Mouse (Mus musculus): ENCODE measurements around the gene Lef1. TPM values are rescaled to one million over a fixed set of nuclear protein-coding genes. Genes with fewer than 3 reads are reported as not detected.

Lef1 gene
- polyA plus RNA-seq, 1 experiment from 2014 or later = 0.25 TPM

DNA sequence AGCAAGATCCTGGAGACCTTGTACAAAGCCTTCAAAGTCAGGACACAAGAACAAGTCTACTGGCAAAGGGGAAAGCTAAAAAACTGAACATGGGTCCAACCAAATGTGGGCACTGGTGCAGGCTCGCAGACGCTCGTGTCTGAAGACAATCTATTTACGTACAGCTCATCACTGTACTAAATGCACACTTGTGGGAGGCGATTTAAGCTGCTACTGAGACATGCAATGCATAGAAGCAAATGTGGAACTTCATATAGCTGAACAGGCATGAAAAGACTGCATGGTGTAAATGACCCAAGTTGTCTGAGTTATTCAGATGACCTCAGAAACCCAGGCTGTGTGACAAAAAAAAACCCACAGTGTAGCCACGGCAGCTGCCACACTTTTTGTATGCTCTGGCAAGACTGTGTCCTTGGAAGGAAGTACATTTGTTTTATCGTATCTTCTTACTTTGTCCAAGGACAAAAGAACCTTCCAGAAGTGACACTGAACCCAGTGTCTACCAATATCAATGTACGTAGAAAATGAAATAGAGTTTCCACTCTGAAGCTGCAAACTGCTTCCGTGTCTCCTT, 149.2 kb downstream of the Lef1 start:
- no peaks in the 10 kb centered on the region for H3K27me3 ChIP-seq (replicated peaks; ENCODE audit: control insufficient read depth, insufficient read depth, low read length)
- H3K4me1 ChIP-seq (replicated peaks; ENCODE audit: control insufficient read depth, insufficient read depth, low read length) = no peaks in the 10 kb centered on the region
- no peak overlapping the region for H3K27ac ChIP-seq (ENCODE audit: low read depth, low read length)
- H3K9ac ChIP-seq (ENCODE audit: low read depth, low read length) = no peak overlapping the region
- TF ChIP-seq CTCF (IDR thresholded peaks at IDR 0.05; ENCODE audit: low read depth) = no peak
- 83% methylated on average over 9 of the region's 9 CpGs for WGBS
- no peak for ATAC-seq
- H3K4me2 ChIP-seq (replicated peaks; ENCODE audit: low read depth) = no peak overlapping the region
- H3K4me3 ChIP-seq (ENCODE audit: low read depth, low read length) = no peak overlapping the region
- H3K36me3 ChIP-seq (ENCODE audit: control insufficient read depth, insufficient read depth) = peaks cover 22% of the 10 kb centered on the region; the same call in 1 of the 2 replicates
- H3K9me3 ChIP-seq (ENCODE audit: control insufficient read depth) = no peaks in the 10 kb centered on the region

DNA sequence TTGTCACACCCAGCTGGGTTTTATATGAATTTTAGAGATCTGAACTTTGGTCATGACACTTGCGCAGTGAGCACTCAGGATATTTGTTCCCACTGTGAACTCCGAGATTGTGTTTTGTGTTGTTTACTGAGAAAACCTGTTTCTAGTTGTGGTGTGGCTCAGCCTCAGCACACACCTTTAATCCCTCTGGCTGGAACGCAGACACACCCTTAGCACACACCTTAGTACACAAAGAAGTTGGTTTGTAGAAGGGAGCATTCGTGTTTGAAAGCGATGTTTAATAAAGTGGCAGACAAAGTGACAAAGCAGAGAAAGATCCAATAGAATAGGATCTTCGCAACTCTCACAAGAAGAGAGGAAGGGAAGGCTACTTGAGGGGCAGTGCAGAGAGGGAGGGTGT, 150.1 kb downstream of the Lef1 start:
- no peak for ATAC-seq

DNA sequence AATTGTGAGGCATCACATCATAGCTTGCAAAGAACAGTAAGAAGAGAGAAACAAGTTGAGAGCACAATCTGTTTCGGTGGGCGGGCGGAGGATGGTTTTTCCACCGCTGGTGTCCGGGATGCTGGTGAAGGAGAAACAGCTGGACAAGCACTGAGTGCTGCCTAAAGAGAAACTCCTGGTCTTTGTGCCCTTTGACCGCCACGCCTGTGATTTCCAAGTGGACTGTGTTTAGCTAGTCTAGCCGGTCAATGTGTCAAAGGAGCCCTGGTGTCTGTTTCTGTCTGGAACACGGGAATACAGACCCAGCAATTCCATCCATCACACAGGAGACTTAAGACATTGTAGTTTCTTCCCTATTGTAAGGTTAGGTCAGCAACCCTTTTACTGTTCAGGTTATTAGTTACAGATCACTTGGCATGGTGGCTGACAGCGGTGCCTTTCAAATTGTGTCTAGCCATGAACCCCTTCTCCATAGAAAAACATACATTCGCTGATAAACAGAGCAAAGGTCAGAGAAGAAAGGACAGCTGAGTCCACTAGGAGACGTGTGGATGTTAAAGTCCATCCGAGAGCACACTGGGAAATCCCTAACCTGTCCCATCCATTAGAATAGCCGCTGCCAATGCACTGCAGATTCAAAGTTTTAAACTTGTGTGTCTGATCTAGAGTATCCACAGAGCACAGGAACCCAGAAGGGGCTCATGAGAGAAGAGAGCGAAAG, 153.7 kb downstream of the Lef1 start:
- H3K9me3 ChIP-seq (ENCODE audit: control insufficient read depth) = no peaks in the 10 kb centered on the region
- no peaks in the 10 kb centered on the region for H3K27me3 ChIP-seq (replicated peaks; ENCODE audit: control insufficient read depth, insufficient read depth, low read length)
- no peaks in the 10 kb centered on the region for H3K4me1 ChIP-seq (replicated peaks; ENCODE audit: control insufficient read depth, insufficient read depth, low read length)
- H3K36me3 ChIP-seq (ENCODE audit: control insufficient read depth, insufficient read depth) = peaks cover 24% of the 10 kb centered on the region; the same call in 1 of the 2 replicates
- H3K4me3 ChIP-seq (ENCODE audit: low read depth, low read length) = no peak overlapping the region
- no peak for TF ChIP-seq CTCF (IDR thresholded peaks at IDR 0.05; ENCODE audit: low read depth)
- no peak overlapping the region for H3K9ac ChIP-seq (ENCODE audit: low read depth, low read length)
- 37% methylated on average over 15 of the region's 15 CpGs for WGBS
- peak; percentile 89 for ATAC-seq
- peak overlapping the region; percentile 84 for H3K27ac ChIP-seq (ENCODE audit: low read depth, low read length)
- H3K4me2 ChIP-seq (replicated peaks; ENCODE audit: low read depth) = peak overlapping the region; percentile 21; the same call in 1 of the 2 replicates

More for the DNA sequence above, 150.1 kb downstream of the Lef1 start:
- Histone ChIP-seq H3K27ac (ENCODE audit: low read depth, low read length) (peak overlapping the region; percentile 50; the same call in 1 of the 2 replicates), H3K4me1 (replicated peaks; ENCODE audit: control insufficient read depth, insufficient read depth, low read length) (no peaks in the 10 kb centered on the region), H3K9ac (ENCODE audit: low read depth, low read length) (no peak overlapping the region), H3K36me3 (ENCODE audit: control insufficient read depth, insufficient read depth) (peaks cover 21% of the 10 kb centered on the region; the same call in 1 of the 2 replicates), H3K4me3 (ENCODE audit: low read depth, low read length) (no peak overlapping the region), H3K4me2 (replicated peaks; ENCODE audit: low read depth) (no peak overlapping the region), H3K9me3 (ENCODE audit: control insufficient read depth) (no peaks in the 10 kb centered on the region), H3K27me3 (replicated peaks; ENCODE audit: control insufficient read depth, insufficient read depth, low read length) (no peaks in the 10 kb centered on the region)
- no peak for TF ChIP-seq CTCF (IDR thresholded peaks at IDR 0.05; ENCODE audit: low read depth)
- 78% methylated on average over 6 of the region's 6 CpGs for WGBS

- peak overlapping the region; percentile 84 for H3K27ac ChIP-seq (ENCODE audit: low read depth, low read length)
- no peak overlapping the region for H3K4me2 ChIP-seq (replicated peaks; ENCODE audit: low read depth)
Measured at GRCm38 (mm10) chr3:131265516-131265915, 155.2 kb downstream of the Lef1 start.

GRCm38 (mm10) chr3:131266366-131267050, 156.2 kb downstream of the Lef1 start:
- H3K27ac ChIP-seq (ENCODE audit: low read depth, low read length) = no peak overlapping the region
- no peak for ATAC-seq
- H3K9me3 ChIP-seq (ENCODE audit: control insufficient read depth) = no peaks in the 10 kb centered on the region
- WGBS = 54% methylated on average over 3 of the region's 3 CpGs
- H3K4me3 ChIP-seq (ENCODE audit: low read depth, low read length) = no peak overlapping the region
- no peak for TF ChIP-seq CTCF (IDR thresholded peaks at IDR 0.05; ENCODE audit: low read depth)
- no peaks in the 10 kb centered on the region for H3K27me3 ChIP-seq (replicated peaks; ENCODE audit: control insufficient read depth, insufficient read depth, low read length)
- H3K36me3 ChIP-seq (ENCODE audit: control insufficient read depth, insufficient read depth) = peaks cover 18% of the 10 kb centered on the region; the same call in 1 of the 2 replicates
- H3K4me1 ChIP-seq (replicated peaks; ENCODE audit: control insufficient read depth, insufficient read depth, low read length) = no peaks in the 10 kb centered on the region
- H3K9ac ChIP-seq (ENCODE audit: low read depth, low read length) = no peak overlapping the region
- H3K4me2 ChIP-seq (replicated peaks; ENCODE audit: low read depth) = no peak overlapping the region

More at GRCm38 (mm10) chr3:131265516-131265915, 155.2 kb downstream of the Lef1 start:
- Histone ChIP-seq H3K27me3 (replicated peaks; ENCODE audit: control insufficient read depth, insufficient read depth, low read length) (no peaks in the 10 kb centered on the region), H3K9me3 (ENCODE audit: control insufficient read depth) (no peaks in the 10 kb centered on the region), H3K9ac (ENCODE audit: low read depth, low read length) (no peak overlapping the region), H3K4me1 (replicated peaks; ENCODE audit: control insufficient read depth, insufficient read depth, low read length) (no peaks in the 10 kb centered on the region), H3K4me3 (ENCODE audit: low read depth, low read length) (no peak overlapping the region), H3K36me3 (ENCODE audit: control insufficient read depth, insufficient read depth) (peaks cover 24% of the 10 kb centered on the region; the same call in 1 of the 2 replicates)
- ATAC-seq = no peak
- 66% methylated on average over 8 of the region's 8 CpGs for WGBS
- TF ChIP-seq CTCF (IDR thresholded peaks at IDR 0.05; ENCODE audit: low read depth) = no peak

- no peak for ATAC-seq
- no peak for TF ChIP-seq CTCF (IDR thresholded peaks at IDR 0.05; ENCODE audit: low read depth)
Measured at GRCm38 (mm10) chr3:131270381-131270780, 160.1 kb downstream of the Lef1 start.

More at GRCm38 (mm10) chr3:131270381-131270780, 160.1 kb downstream of the Lef1 start:
- 0 out of 2 replicates have a peak overlapping the region, but pooled peaks have one; percentile 47 for H3K27ac ChIP-seq (ENCODE audit: low read depth, low read length)
- peak overlapping the region; percentile 73 for H3K4me3 ChIP-seq (ENCODE audit: low read depth, low read length)
- H3K4me2 ChIP-seq (replicated peaks; ENCODE audit: low read depth) = peak overlapping the region; percentile 72
- 0 out of 2 replicates have a peak overlapping the region, but pooled peaks have one; percentile 5 for H3K9ac ChIP-seq (ENCODE audit: low read depth, low read length)
- no peaks in the 10 kb centered on the region for H3K27me3 ChIP-seq (replicated peaks; ENCODE audit: control insufficient read depth, insufficient read depth, low read length)
- H3K36me3 ChIP-seq (ENCODE audit: control insufficient read depth, insufficient read depth) = peaks cover 4% of the 10 kb centered on the region; the same call in 1 of the 2 replicates
- H3K4me1 ChIP-seq (replicated peaks; ENCODE audit: control insufficient read depth, insufficient read depth, low read length) = no peaks in the 10 kb centered on the region; the same call in 1 of the 2 replicates
- no peaks in the 10 kb centered on the region for H3K9me3 ChIP-seq (ENCODE audit: control insufficient read depth)
- WGBS = 41% methylated on average over 6 of the region's 6 CpGs
